Mouse (Mus musculus) midbrain, embryonic 13.5 days (tissue): ENCODE measurements around the gene Arhgap35. TPM values are rescaled to one million over a fixed set of nuclear protein-coding genes. Genes with fewer than 3 reads are reported as not detected.

ENCODE experiments used
- ATAC-seq: fragments of 200-750 bp; cut with Nextera tagmentation; 2 replicates; pipeline ENCODE4 v1.8.0; 2017; ENCODE audit warnings: mild to moderate bottlenecking, moderate TSS enrichment, moderate library complexity
- H3K27ac ChIP-seq: fragments of 300-500 bp; sonication (generic); 2 replicates; pipeline ENCODE4 v1.5.1; 2015; ENCODE audit warnings: inconsistent platforms, mild to moderate bottlenecking, moderate library complexity
- H3K27me3 ChIP-seq: fragments of 300-500 bp; sonication (generic); 2 replicates; pipeline ENCODE4 v1.6.1; 2015; ENCODE audit warnings: mild to moderate bottlenecking, inconsistent platforms
- H3K36me3 ChIP-seq: fragments of 300-500 bp; sonication (generic); 2 replicates; pipeline ENCODE4 v1.6.1; 2015; ENCODE audit warnings: mild to moderate bottlenecking, inconsistent platforms
- H3K4me1 ChIP-seq: fragments of 300-500 bp; sonication (generic); replicated peaks from 2 replicates; pipeline ENCODE4 v1.6.1; 2015; ENCODE audit warnings: inconsistent platforms
- H3K4me2 ChIP-seq: fragments of 300-500 bp; sonication (generic); replicated peaks from 2 replicates; pipeline ENCODE4 v1.6.1; 2015; ENCODE audit warnings: moderate library complexity, mild to moderate bottlenecking, inconsistent platforms
- H3K4me3 ChIP-seq: fragments of 300-500 bp; sonication (generic); replicated peaks from 2 replicates; pipeline ENCODE4 v1.5.1; 2015; ENCODE audit warnings: mild to moderate bottlenecking, inconsistent platforms
- H3K9ac ChIP-seq: fragments of 300-500 bp; sonication (generic); replicated peaks from 2 replicates; pipeline ENCODE4 v1.6.1; 2015; ENCODE audit warnings: mild to moderate bottlenecking, inconsistent platforms
- H3K9me3 ChIP-seq: fragments of 300-500 bp; sonication (generic); 2 replicates; pipeline ENCODE4 v1.6.1; 2016; ENCODE audit warnings: mild to moderate bottlenecking, inconsistent platforms
- WGBS: fragments of 180-500 bp; shearing (Covaris S2); methylation state at CpG from one replicate; pipeline ENCODE4 v1.1.7; 2015; 5-methylcytosine and 5-hydroxymethylcytosine counted together
- polyA plus RNA-seq: library from polyadenylated mRNA; unstranded; fragments of >200 nt; fragmentation: Nextera tagmentation; extraction: Ambion mirVana; gene quantifications from 2 replicates; pipeline ENCODE4 v1.2.1, GENCODE M21; 2015

Arhgap35 gene
- polyA plus RNA-seq, 1 experiment from 2014 or later, result 34.0 TPM

GRCm38 (mm10) chr7:16599006-16599405 is 15.8 kb downstream of the Arhgap35 start:
- Histone ChIP-seq H3K4me3 (no peak overlapping the region), H3K36me3 (peaks cover 10% of the 10 kb centered on the region; the same call in 1 of the 2 replicates), H3K27ac (no peak overlapping the region), H3K9ac (no peak overlapping the region), H3K9me3 (no peaks in the 10 kb centered on the region), H3K27me3 (no peaks in the 10 kb centered on the region), H3K4me2 (no peak overlapping the region), H3K4me1 (peaks cover 14% of the 10 kb centered on the region)
- 95% methylated on average over 2 of the region's 2 CpGs for WGBS
- ATAC-seq, result no peak

GRCm38 (mm10) chr7:16591292-16591691 is 23.5 kb downstream of the Arhgap35 start:
- Histone ChIP-seq H3K4me2 (no peak overlapping the region), H3K27me3 (no peaks in the 10 kb centered on the region), H3K9me3 (no peaks in the 10 kb centered on the region), H3K4me1 (peaks cover 27% of the 10 kb centered on the region), H3K36me3 (peaks cover 6% of the 10 kb centered on the region; the same call in 1 of the 2 replicates), H3K9ac (no peak overlapping the region), H3K27ac (no peak overlapping the region), H3K4me3 (no peak overlapping the region)
- ATAC-seq, result no peak
- WGBS, result 73% methylated on average over 1 of the region's 1 CpGs

GRCm38 (mm10) chr7:16587649-16588048 is 27.1 kb downstream of the Arhgap35 start:
- no peaks in the 10 kb centered on the region for H3K36me3 ChIP-seq
- WGBS, result 98% methylated on average over 3 of the region's 3 CpGs
- ATAC-seq, result no peak
- H3K9ac ChIP-seq, result no peak overlapping the region
- no peaks in the 10 kb centered on the region for H3K27me3 ChIP-seq
- peaks cover 37% of the 10 kb centered on the region for H3K4me1 ChIP-seq
- no peak overlapping the region for H3K27ac ChIP-seq
- H3K4me3 ChIP-seq, result no peak overlapping the region
- H3K4me2 ChIP-seq, result no peak overlapping the region
- no peaks in the 10 kb centered on the region for H3K9me3 ChIP-seq

GRCm38 (mm10) chr7:16584384-16584783 is 30.4 kb downstream of the Arhgap35 start:
- Histone ChIP-seq H3K4me1 (peaks cover 48% of the 10 kb centered on the region), H3K9me3 (no peaks in the 10 kb centered on the region)

GRCm38 (mm10) chr7:16583775-16584174 is 31.0 kb downstream of the Arhgap35 start:
- Histone ChIP-seq H3K4me1 (peaks cover 43% of the 10 kb centered on the region), H3K36me3 (no peaks in the 10 kb centered on the region), H3K9ac (no peak overlapping the region), H3K27ac (no peak overlapping the region), H3K4me3 (no peak overlapping the region), H3K27me3 (no peaks in the 10 kb centered on the region), H3K9me3 (no peaks in the 10 kb centered on the region), H3K4me2 (no peak overlapping the region)
- ATAC-seq, result no peak
- 89% methylated on average over 1 of the region's 1 CpGs for WGBS

More at GRCm38 (mm10) chr7:16584384-16584783, 30.4 kb downstream of the Arhgap35 start:
- Histone ChIP-seq H3K9ac (no peak overlapping the region), H3K27ac (no peak overlapping the region), H3K4me3 (no peak overlapping the region), H3K4me2 (no peak overlapping the region), H3K27me3 (no peaks in the 10 kb centered on the region), H3K36me3 (no peaks in the 10 kb centered on the region)
- ATAC-seq, result no peak

GRCm38 (mm10) chr7:16582299-16582698 is 32.5 kb downstream of the Arhgap35 start:
- H3K27me3 ChIP-seq, result no peaks in the 10 kb centered on the region
- no peaks in the 10 kb centered on the region for H3K9me3 ChIP-seq
- 93% methylated on average over 3 of the region's 3 CpGs for WGBS
- no peak for ATAC-seq
- no peak overlapping the region for H3K9ac ChIP-seq
- H3K27ac ChIP-seq, result no peak overlapping the region
- H3K36me3 ChIP-seq, result no peaks in the 10 kb centered on the region
- H3K4me1 ChIP-seq, result peaks cover 38% of the 10 kb centered on the region
- no peak overlapping the region for H3K4me3 ChIP-seq
- no peak overlapping the region for H3K4me2 ChIP-seq

- Histone ChIP-seq H3K9ac (no peak overlapping the region), H3K27ac (peak overlapping the region; percentile 4; the same call in 1 of the 2 replicates), H3K27me3 (no peaks in the 10 kb centered on the region), H3K4me3 (no peak overlapping the region), H3K4me1 (peaks cover 33% of the 10 kb centered on the region), H3K9me3 (no peaks in the 10 kb centered on the region), H3K4me2 (no peak overlapping the region), H3K36me3 (no peaks in the 10 kb centered on the region)
- 69% methylated on average over 13 of the region's 13 CpGs for WGBS
- no peak for ATAC-seq
Observed at GRCm38 (mm10) chr7:16581276-16582100, 33.3 kb downstream of the Arhgap35 start.

- H3K9ac ChIP-seq, result no peak overlapping the region
- no peak overlapping the region for H3K27ac ChIP-seq
- no peaks in the 10 kb centered on the region for H3K36me3 ChIP-seq
- no peak overlapping the region for H3K4me2 ChIP-seq
- no peaks in the 10 kb centered on the region for H3K27me3 ChIP-seq
- no peak for ATAC-seq
- H3K4me1 ChIP-seq, result peaks cover 25% of the 10 kb centered on the region
- H3K9me3 ChIP-seq, result no peaks in the 10 kb centered on the region
- no peak overlapping the region for H3K4me3 ChIP-seq
- 58% methylated on average over 1 of the region's 1 CpGs for WGBS
Observed at GRCm38 (mm10) chr7:16576719-16577118, 38.1 kb downstream of the Arhgap35 start.

GRCm38 (mm10) chr7:16571191-16571590 is 43.6 kb downstream of the Arhgap35 start:
- H3K36me3 ChIP-seq, result no peaks in the 10 kb centered on the region
- H3K9me3 ChIP-seq, result no peaks in the 10 kb centered on the region
- H3K4me2 ChIP-seq, result no peak overlapping the region
- H3K27ac ChIP-seq, result no peak overlapping the region
- H3K4me3 ChIP-seq, result no peak overlapping the region
- H3K9ac ChIP-seq, result no peak overlapping the region
- 93% methylated on average over 1 of the region's 1 CpGs for WGBS
- peaks cover 11% of the 10 kb centered on the region for H3K4me1 ChIP-seq
- H3K27me3 ChIP-seq, result no peaks in the 10 kb centered on the region
- ATAC-seq, result no peak

- H3K27ac ChIP-seq, result no peak overlapping the region
- H3K4me3 ChIP-seq, result no peak overlapping the region
- H3K36me3 ChIP-seq, result no peaks in the 10 kb centered on the region
- H3K27me3 ChIP-seq, result no peaks in the 10 kb centered on the region
- no peak overlapping the region for H3K9ac ChIP-seq
- ATAC-seq, result no peak
- H3K4me1 ChIP-seq, result peaks cover 11% of the 10 kb centered on the region
- no peak overlapping the region for H3K4me2 ChIP-seq
- H3K9me3 ChIP-seq, result no peaks in the 10 kb centered on the region
- WGBS, result 97% methylated on average over 1 of the region's 1 CpGs
Observed at GRCm38 (mm10) chr7:16570737-16571136, 44.1 kb downstream of the Arhgap35 start.

GRCm38 (mm10) chr7:16564491-16564890 is 50.3 kb downstream of the Arhgap35 start:
- no peaks in the 10 kb centered on the region for H3K27me3 ChIP-seq
- H3K9me3 ChIP-seq, result no peaks in the 10 kb centered on the region
- H3K4me3 ChIP-seq, result no peak overlapping the region
- whole genome bisulfite sequencing, result 96% methylated on average over 8 of the region's 8 CpGs
- H3K9ac ChIP-seq, result no peak overlapping the region
- ATAC-seq, result no peak
- H3K4me2 ChIP-seq, result no peak overlapping the region
- no peaks in the 10 kb centered on the region for H3K4me1 ChIP-seq
- H3K36me3 ChIP-seq, result peaks cover 52% of the 10 kb centered on the region
- H3K27ac ChIP-seq, result no peak overlapping the region

- Histone ChIP-seq H3K27ac (no peak overlapping the region), H3K36me3 (peaks cover 29% of the 10 kb centered on the region), H3K27me3 (no peaks in the 10 kb centered on the region), H3K4me1 (peaks cover 28% of the 10 kb centered on the region), H3K4me3 (no peak overlapping the region), H3K4me2 (no peak overlapping the region), H3K9me3 (no peaks in the 10 kb centered on the region), H3K9ac (no peak overlapping the region)
- ATAC-seq, result no peak
- WGBS, result 63% methylated on average over 9 of the region's 9 CpGs
Observed at GRCm38 (mm10) chr7:16557783-16558538, 56.8 kb downstream of the Arhgap35 start.
